Mouse (Mus musculus): ENCODE data around the gene Tert.

The Tert gene

GRCm38 (mm10) chr13:73626745-73627549 lies at the start of gene Tert:
Gene Tert, plus strand, starts transcription at chr13:73626911.
- peak; percentile 67 for DNase-seq

- DNase-seq = no peak
These were observed 49.4 kb upstream of the Tert start for GRCm38 (mm10) chr13:73577277-73577676.

- no peak for DNase-seq
These were observed 35.2 kb upstream of the Tert start for GRCm38 (mm10) chr13:73591488-73591887.

GRCm38 (mm10) chr13:73592546-73592945 lies 34.2 kb upstream of the Tert start:
- no peak for DNase-seq

GRCm38 (mm10) chr13:73596276-73596675 lies 30.4 kb upstream of the Tert start:
- DNase-seq = no peak

- DNase-seq = no peak
These were observed 26.5 kb upstream of the Tert start for GRCm38 (mm10) chr13:73600217-73600616.

- no peak for DNase-seq
These were observed 23.7 kb upstream of the Tert start for GRCm38 (mm10) chr13:73603046-73603445.

- peak; percentile 99 for DNase-seq
These were observed 23.1 kb upstream of the Tert start, which contains the start of gene Clptm1l for GRCm38 (mm10) chr13:73603522-73604155. Gene Clptm1l, plus strand, starts transcription at chr13:73604006.

GRCm38 (mm10) chr13:73604156-73604957 lies 22.4 kb upstream of the Tert start:
- DNase-seq = no peak

GRCm38 (mm10) chr13:73618406-73618805 lies 8.3 kb upstream of the Tert start:
- no peak for DNase-seq

GRCm38 (mm10) chr13:73620637-73621036 lies 6.1 kb upstream of the Tert start:
- no peak for DNase-seq

- DNase-seq = no peak
These were observed 334 bp upstream of the Tert start for GRCm38 (mm10) chr13:73626410-73626744.

- DNase-seq = no peak
These were observed 1.9 kb downstream of the Tert start for GRCm38 (mm10) chr13:73628586-73629113.

GRCm38 (mm10) chr13:73631837-73632236 lies 5.1 kb downstream of the Tert start:
- DNase-seq = no peak

- DNase-seq = no peak
These were observed 11.1 kb downstream of the Tert start for GRCm38 (mm10) chr13:73637826-73638225.

- DNase-seq = no peak
These were observed 14.6 kb downstream of the Tert start for GRCm38 (mm10) chr13:73641296-73641695.

- peak; percentile 83 for DNase-seq
These were observed 19.8 kb downstream of the Tert start for GRCm38 (mm10) chr13:73646397-73647087.

- DNase-seq = no peak
These were observed 26.6 kb downstream of the Tert start for GRCm38 (mm10) chr13:73653266-73653665.

GRCm38 (mm10) chr13:73654976-73655375 lies 28.3 kb downstream of the Tert start:
- DNase-seq = no peak

GRCm38 (mm10) chr13:73658953-73659352 lies 32.2 kb downstream of the Tert start:
- no peak for DNase-seq

GRCm38 (mm10) chr13:73660163-73660695 lies 33.5 kb downstream of the Tert start:
- DNase-seq = peak; percentile 30

- peak; percentile 64 for DNase-seq
These were observed 48.5 kb downstream of the Tert start for GRCm38 (mm10) chr13:73675161-73675560.

All from kidney, postnatal 14 days (tissue).